Mouse (Mus musculus) adrenal gland, postnatal 36 days (tissue): ENCODE data around the gene Ppp1r3a. TPM values are rescaled to one million over a fixed set of nuclear protein-coding genes. Genes with fewer than 3 reads are reported as not detected.
"Not testable (repeated sequence)": the region's sequence is repeated elsewhere in the genome, so short reads cannot be mapped to it uniquely, and the experiment has no call there.

ENCODE experiments used
- DNase-seq, 2 experiments: peaks; one replicate each; pipeline ENCODE4 v3.0.0; 2021; ENCODE audit warnings: mixed read lengths in 1 of 2
- long read RNA-seq, 2 experiments: library from polyadenylated mRNA; stranded (forward); transcript quantifications; one replicate each; pipeline ENCODE4 v2.0.0; 2021; ENCODE audit warnings: borderline sequencing depth in 2 of 2
- total RNA-seq, 2 experiments: library from RNA; stranded (reverse); gene quantifications; 2 replicates each; pipeline ENCODE4 v1.2.3; 2021

The Ppp1r3a gene
- total RNA-seq, result under 1 TPM in 1 of 2 experiments, not detected in 1; 0.07 TPM
- long read RNA-seq, experiment 1, result 0 reads
- long read RNA-seq, experiment 2, result 0 reads

DNA sequence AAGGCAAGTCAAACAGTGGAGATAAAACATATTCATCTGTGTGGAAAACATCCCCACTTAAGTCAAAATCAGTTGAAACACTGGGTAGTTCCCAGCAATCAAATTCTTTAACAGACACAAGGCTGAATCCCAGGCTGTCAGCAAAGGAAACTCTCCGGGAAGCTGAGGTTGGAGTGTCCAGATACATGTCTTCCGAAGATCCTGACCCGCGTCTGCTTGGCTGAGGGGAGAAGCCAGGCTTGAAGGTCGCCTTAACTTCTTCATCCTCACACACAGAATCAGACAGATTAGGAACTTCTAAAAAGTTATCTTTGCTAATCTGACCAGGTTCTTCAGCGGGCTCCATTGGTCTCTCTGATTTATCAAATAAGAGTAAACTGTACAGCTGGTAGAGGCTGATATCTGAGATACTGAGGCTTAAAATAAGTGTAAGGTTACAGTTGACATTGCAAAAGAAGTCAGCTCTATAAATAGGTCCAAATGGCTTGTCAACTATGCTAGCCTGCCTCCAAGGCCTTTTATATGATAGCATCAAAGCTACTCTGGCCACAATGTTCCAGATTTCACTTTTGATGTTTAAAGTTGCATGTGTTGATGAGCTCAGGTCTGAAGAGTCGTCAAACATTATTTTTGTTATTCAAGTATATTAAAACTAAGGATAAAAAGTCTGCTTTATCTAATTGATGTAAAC is at the start of gene Ppp1r3a:
TSS of gene Ppp1r3a (minus strand) at position 374 of the 691 bp plus-strand sequence.
- no peak for DNase-seq

DNA sequence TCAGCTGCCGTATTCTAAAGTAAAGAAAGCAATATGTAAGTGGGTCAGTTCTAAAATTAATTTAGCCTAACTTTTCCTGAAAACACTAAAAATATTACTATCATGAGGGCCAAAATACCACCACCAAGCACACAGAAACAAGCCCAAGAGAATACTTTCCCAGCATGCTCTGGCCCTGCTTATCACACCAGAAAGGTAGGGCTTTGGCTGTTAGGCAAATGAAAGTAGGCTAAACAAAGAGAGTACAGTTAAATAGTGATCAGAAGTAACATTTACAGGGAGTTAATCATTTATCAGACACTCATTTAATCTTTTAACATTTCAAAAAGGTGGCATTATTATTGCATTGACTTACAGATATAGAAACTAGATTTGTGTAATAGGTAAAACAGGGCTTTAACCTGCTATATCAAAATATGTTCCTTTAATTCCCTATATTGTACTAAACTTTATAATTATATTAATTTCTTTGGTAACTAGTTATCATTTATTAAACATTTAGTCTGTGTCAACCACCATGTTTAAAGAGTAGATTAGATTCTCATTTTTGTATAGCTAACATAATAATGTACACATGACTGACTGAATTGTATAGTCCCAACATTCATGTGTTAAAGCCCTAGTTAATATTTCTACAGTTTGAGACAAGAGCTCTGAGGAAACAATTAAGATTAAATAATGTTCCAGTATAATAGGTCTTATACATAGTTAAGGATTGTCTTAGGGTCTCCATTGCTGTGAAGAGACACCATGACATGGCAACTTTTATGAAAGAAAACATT is 32.3 kb upstream of the Ppp1r3a start:
- DNase-seq, result no peak

DNA sequence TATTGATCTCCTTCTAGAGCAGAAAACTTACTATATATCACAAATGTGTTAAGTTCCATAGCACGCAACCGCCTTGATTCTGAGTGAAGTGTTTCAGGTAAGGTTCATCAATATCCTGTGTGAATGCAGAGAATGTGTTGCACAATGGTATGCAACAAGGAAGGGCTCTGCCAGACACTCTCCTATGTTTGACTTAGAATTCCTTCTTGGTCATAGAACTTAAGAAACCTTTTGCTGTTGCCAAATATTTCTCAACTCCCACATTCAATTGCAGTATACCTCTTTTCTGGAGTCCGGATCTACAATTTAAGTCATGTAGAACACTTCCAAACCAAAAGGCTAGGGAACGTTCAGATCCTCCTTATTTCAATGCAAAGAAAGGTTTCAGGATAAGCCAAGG is 22.8 kb upstream of the Ppp1r3a start:
- no peak for DNase-seq

DNA sequence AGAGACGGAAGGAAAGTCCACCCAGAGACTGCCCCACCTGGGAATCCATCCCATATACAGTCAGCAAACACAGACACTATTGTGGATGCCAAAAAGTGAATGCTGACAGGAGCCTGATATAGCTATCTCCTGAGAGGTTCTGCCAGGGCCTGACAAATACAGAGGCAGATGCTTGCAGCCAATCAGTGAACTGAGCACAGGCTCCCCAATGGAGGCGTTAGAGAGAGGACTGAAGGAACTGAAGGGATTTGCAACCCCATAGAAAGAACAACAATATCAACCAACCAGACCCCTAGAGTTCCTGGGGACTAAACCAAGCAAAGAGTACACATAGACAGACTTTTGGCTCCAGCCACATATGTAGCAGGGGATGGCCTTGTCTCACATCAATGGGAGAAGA is 16.6 kb upstream of the Ppp1r3a start:
- DNase-seq, result no peak

DNA sequence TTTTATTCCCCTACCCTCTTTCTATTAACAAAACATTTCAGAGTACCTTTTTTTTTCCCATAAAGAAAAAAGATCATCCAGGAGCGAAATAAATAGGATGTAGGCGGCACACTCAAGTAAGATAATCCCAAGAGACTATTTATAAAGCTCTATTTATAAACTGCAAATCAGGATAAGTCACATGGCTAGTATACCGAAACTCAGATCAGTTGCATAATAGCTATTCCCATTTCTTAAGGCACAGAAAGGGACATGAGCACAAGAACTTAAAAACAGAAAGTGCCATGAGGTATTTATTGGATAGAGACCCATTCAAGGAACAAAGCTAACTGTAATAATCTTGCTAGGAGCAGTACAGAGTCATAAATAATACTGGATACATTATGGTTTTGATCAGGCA is 2.4 kb upstream of the Ppp1r3a start:
- no peak for DNase-seq

DNA sequence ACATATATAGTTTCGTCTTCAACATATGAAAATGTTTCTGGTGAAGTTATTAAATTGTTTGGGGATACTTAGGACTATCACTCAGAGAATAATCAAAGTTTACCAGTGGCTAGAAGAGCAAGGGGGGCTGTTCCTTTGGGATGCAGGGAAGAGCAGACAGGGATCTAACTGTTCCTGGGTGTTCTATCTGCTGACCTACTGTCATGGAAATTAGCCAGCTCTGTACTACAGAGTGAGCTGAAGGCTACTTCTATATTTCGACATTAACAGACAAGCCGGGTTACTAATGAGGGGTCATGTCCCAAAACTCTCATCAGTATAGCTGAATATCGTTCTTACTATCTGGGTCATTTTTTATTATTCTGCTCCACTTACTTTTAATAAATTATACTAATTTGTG is 1.6 kb downstream of the Ppp1r3a start:
- no peak for DNase-seq

DNA sequence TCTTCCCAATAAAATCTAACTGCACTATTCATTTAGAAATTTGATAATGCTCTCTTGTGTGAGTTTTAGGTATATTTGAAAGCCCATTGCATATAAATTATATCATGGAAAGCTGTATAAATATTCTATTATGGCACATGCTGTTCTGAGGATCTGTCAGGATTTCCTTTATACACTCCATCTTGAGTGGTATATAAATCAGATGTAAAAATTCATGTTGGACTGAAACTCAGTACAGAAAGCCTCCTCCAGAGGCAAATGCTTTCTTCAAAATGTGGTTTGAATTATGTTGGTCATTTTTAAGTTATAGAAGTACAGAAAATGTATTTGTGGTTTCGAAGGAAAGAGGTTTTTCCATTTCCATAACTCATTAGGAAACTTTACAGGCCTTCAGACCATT is 2.9 kb downstream of the Ppp1r3a start:
- DNase-seq, result no peak

DNA sequence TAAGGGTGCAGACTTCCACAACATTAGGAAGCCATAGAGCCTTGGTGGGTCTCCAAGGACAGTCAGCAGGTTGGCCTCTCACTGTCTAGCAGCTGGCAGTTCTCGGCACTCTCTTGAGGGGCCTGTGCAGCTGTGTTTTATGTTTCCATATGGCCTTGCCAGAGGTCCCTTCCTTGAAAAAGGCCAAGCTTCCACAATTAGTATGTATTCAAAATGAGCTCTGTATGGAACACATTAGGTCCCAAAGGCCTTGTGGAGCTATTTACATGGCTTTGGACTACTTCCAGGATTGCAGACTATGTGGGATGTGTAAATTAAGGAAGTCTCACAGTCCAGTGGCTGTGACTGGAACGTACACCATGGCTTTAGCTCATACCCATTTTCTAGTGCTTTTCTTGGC is 8.1 kb downstream of the Ppp1r3a start:
- no peak for DNase-seq

DNA sequence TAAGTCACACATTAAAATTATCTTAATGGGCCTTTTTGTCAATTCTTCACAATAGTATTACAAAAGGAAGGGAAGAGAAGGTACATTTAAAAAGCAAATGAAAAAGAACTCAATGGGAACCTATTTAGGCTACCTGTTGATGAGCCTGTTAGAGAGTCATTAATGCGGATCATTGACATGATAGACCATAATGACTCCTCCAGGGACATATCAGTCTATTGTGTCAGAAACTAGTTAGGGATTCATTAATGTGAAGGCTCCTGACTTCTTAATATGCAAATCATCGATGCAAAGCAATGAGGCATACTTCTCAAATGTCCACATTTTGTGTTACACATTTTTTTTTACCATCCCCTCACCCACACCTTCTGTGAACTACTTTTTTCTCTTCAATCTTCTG is 19.1 kb downstream of the Ppp1r3a start:
- DNase-seq, result no peak

DNA sequence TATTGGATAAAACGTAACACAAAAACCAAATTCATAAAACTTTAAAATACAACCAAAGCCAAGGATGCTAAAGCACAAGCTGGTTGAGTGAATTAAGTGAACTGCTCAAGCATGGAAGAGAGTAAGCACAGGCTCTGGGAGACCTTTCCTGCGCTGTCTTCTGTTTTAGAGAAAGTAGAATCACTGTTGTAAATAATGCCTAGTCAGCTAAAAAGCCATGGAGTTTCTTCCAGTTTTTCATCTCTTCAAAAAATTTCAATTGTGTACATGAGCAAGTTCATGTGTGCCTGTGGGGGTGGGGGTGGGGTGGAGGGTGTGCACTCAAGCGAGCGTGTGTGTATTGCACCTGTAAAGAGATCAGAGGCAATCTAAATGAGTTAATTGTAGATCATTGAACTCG is 24.1 kb downstream of the Ppp1r3a start:
- DNase-seq, result no peak

DNA sequence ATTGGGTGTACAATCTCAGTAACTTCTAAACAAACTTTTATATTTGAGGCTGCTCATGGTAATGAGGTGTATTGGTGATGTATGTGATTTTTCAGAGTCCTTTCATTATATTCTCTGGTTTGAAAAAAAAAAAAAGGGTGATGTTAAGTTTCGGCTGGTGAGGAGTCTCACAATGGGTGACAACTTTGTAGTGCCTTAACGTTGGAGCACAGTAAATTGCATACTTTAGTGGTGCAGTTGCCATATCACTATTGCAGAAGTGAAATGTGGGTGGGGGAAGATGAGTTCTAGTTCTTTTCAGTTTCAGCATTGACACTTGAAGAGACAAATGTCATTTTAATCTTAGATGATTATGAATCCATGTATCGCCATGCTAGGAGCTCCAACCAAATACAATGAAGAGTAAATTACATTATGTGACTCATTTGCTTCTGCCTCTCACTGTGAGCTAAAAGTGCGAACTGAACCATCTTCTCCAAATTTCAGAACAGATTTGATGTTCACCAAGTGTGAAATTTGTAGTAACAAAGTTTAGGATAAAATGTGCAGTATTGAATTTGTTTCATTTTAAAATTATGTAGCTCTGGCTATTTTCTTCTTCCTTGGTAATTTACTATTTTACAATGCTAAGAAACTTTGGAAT is 34.2 kb downstream of the Ppp1r3a start:
- no peak for DNase-seq

DNA sequence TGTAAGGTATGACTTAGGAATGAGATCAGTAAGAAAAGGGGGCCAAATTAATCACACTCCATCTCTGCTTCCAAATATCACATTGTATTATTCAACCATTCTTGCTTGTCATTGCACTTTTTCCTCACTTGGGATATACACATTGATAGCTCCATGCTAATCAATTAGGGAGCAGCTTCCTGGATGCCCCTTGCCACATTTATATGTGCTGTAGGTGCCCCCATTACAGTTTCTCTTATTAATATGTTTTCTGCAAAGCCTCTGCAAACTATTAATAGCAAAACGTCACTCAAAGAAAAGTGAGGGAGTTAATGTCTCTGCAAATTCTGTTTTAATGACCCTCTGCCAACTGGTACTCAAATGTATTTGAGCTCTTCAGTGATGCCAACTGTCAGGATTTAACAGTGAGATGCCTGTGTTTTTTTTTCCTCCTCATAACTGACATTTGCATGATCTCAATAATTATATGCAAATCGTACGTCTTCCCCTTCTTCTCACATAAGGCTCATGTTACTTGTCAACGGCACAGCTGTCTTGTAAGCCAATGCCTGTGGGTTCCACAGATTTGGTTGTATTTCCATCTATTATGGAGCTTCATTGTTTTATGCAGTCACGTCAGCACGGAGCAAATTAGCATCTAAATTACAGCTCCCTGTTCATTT is 34.8 kb downstream of the Ppp1r3a start:
- DNase-seq, result no peak

DNA sequence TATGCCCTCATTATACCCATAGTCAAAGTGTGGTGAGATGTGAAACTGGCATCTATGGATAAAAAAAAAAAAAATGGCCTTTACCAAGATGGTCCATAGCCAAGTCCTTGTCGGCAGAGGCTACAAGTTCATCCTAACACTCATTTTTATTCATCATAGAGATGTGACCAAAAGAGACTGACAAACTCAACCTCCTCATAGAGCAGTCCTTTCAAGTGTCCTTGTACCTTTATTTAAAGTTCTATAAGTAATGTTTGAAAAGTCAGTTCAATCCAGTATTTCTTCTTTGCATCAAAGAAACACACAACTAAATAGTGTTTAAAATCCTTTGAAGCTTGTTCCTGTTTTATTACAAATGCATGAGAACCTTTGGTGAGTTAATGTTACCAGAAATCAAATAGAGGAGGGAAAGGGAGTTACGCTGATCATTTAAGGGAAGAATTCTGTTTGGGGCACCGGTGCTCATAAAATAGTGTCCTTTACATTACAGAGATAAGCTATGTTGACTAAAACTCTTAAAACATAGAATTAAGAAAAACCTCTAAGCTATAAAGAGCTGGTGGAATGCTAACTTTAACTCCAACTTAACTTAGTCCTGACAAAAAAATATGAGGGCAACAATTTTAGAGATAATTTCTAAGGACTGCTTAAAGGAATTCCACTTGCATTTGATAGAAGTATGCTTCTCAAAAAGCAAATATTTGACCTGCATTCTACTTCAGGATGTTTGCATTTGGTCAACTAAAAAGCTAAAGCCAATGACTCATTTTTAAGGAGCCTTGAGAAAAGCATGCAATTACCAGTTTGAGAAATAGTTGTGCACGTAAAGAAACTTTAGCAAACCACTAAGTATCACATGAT is 39.7 kb downstream of the Ppp1r3a start:
- no peak for DNase-seq

DNA sequence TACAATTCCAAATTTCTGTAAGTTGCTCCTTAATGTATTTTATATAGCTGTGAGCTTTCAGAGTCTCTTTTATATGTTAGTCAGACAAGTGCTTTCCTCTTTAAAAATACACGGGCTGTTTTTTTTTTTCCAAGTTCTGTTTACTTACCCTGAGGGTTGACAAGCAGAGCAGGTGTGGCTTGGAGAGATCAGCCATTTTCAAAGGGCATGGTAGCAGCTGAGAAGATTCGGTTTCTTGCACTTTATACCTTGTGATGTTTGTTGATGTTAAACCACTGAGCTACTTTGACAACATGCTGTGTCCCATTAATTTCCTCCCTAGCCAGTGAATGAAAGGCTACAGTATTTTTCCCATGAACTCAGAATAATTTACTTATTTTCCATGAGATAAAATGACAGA is 42.9 kb downstream of the Ppp1r3a start:
- no peak for DNase-seq

DNA sequence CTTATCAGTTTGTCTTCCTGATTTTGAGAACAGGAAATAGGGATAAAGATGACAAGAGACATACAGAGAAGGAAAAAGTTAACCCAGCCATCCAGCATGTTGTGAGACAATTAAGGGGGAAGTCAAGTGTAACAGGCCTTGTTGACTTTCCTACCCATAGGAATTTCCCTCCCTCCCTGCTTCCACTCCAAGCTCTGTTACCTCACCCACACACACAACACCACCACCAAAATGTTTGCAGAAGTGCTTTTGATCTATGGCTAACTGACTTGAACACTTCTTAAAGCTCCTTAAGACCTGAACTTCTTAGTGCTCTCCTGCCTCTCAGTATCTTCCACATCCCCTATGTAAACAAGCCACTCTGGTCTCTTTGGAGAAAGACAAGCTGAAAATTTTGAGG is 55.0 kb downstream of the Ppp1r3a start:
- no peak for DNase-seq

DNA sequence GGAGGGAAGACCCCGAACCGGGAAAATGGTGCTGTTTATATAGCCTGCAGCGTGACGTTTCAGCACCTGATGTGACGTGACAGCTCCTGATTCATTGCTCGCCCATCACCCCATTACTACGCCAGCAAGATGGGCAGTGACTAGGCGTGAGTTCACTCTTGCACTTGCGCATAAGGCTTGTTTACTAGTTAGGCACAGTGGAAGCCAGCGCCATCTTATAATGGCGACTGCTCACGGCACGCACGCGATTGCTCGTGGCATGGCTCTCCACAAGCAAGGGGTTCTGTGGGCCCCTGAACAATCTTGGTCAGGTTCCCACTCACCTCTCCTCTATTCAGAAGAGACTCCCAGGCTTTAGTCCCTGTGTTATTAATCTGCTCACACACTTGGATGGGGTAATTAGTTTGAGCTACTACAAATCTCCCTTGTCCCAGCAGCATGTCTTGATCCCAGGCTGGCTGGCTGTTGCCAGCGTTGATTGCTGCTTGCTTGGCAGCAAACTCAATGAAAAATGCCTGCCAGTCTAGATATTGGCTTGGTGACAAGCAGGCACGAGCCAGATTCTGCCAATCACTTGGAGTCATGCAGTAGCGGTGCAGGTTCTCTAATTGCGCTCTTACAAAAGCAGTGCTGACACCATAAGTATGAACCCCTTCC is 75.7 kb downstream of the Ppp1r3a start:
- not testable (repeated sequence) for DNase-seq

DNA sequence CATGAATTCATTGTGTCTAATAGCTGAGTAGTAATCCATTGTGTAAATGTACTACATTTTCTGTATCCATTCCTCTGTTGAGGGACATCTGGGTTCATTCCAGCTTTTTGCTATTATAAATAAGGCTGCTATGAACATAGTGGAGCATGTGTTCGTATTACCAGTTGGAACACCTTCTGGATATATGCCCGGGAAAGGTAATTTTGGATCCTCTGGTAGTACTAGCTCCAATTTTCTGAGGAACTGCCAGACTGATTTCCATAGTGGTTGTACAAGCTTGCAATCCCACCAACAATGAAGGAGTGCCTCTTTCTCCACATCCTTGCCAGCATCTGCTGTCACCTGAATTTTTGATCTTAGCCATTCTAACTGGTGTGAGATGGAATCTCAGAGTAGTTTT is 86.1 kb downstream of the Ppp1r3a start:
- DNase-seq, result not testable (repeated sequence)

DNA sequence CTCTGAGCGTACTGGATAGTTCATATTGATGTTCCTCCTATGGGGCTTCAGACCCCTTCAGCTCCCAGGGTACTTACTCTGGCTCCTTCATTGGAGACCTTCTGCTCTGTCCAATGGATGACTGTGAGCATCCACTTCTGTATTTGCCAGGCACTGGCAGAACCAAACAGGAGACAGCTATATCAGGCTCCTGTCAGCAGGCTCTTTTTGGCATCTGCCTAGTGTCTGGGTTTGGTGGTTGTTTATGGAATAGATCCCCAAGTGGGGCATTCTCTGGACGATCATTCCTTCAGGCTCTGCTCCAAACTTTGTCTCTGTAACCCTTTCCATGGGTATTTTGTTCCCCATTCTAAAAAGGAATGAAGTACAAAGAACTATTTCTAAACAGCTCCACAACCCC is 87.4 kb downstream of the Ppp1r3a start:
- not testable (repeated sequence) for DNase-seq
